Mouse (Mus musculus): ENCODE results near the gene Cacng3. TPM values are rescaled to one million over a fixed set of nuclear protein-coding genes. Genes with fewer than 3 reads are reported as not detected.

Gene Cacng3
- total and polyA plus RNA-seq, 2 experiments from 2014 or later, result 0.05 TPM; not detected in 1

- no peak overlapping the region for H3K4me2 ChIP-seq (ENCODE audit: low read depth, low read length)
- no peaks in the 10 kb centered on the region for H3K36me3 ChIP-seq (replicated peaks; ENCODE audit: control insufficient read depth, insufficient read depth, low read length)
- 86% methylated on average over 2 of the region's 2 CpGs for WGBS
- no peak overlapping the region for H3K4me3 ChIP-seq (ENCODE audit: low read depth, low read length)
- no peak for ATAC-seq (ENCODE audit: insufficient read depth, low read depth)
- H3K27ac ChIP-seq (ENCODE audit: low read depth), result no peak overlapping the region
- no peak for DNase-seq (ENCODE audit: low spot score)
- H3K4me1 ChIP-seq (ENCODE audit: control insufficient read depth, insufficient read depth), result no peaks in the 10 kb centered on the region
- no peaks in the 10 kb centered on the region for H3K27me3 ChIP-seq (ENCODE audit: control insufficient read depth, insufficient read depth, low read length)
- H3K9ac ChIP-seq (replicated peaks; ENCODE audit: low read depth, low read length), result no peak overlapping the region
- no peaks in the 10 kb centered on the region for H3K9me3 ChIP-seq (replicated peaks; ENCODE audit: control insufficient read depth, low read length)
- TF ChIP-seq EP300 (IDR thresholded peaks at IDR 0.05; ENCODE audit: low read depth) (no peak), CTCF (IDR thresholded peaks at IDR 0.05; ENCODE audit: low read depth) (no peak)
Observed at GRCm38 (mm10) chr7:122740663-122741062, 70.4 kb downstream of the Cacng3 start.

DNA sequence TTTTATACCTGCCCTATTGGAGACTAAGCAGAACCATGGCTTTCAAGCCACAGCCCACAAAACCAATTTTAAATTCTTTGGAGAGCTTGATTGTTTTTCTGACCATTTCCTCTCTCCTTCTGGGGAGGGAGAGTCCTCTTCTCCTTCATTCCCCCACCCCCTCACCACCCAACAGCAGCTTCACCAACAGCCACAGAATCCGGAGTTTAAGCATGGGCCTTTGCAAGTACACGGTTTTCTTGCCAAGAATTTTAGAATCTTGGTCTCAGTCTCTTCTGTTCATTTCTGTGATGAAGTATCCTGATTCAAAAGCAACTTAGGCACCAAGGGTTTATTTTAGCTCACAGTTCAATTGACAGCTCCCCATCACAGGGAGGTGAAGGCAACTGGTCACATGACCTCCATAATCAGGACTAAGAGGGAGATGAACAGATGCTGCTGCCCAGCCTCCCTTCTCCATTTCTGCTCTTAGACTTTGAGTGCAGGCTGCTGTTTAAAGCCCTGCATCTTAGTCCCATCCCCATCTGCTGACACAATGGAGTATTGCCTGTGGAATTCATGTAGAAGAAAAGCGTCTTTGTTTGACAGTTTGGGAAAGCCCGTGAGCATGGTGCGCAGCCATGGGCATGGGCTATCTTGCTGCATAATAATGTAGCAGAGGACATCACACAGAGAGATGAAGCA, 85.8 kb downstream of the Cacng3 start:
- TF ChIP-seq CTCF (IDR thresholded peaks at IDR 0.05; ENCODE audit: low read depth) (no peak), EP300 (IDR thresholded peaks at IDR 0.05; ENCODE audit: low read depth) (no peak)
- Histone ChIP-seq H3K4me3 (ENCODE audit: low read depth, low read length) (no peak overlapping the region), H3K27ac (ENCODE audit: low read depth) (no peak overlapping the region), H3K9ac (replicated peaks; ENCODE audit: low read depth, low read length) (no peak overlapping the region), H3K36me3 (replicated peaks; ENCODE audit: control insufficient read depth, insufficient read depth, low read length) (no peaks in the 10 kb centered on the region), H3K4me2 (ENCODE audit: low read depth, low read length) (no peak overlapping the region), H3K27me3 (ENCODE audit: control insufficient read depth, insufficient read depth, low read length) (no peaks in the 10 kb centered on the region), H3K9me3 (replicated peaks; ENCODE audit: control insufficient read depth, low read length) (no peaks in the 10 kb centered on the region), H3K4me1 (ENCODE audit: control insufficient read depth, insufficient read depth) (no peaks in the 10 kb centered on the region)
- 78% methylated on average over 5 of the region's 5 CpGs for WGBS
- ATAC-seq (ENCODE audit: insufficient read depth, low read depth) (no peak), DNase-seq (ENCODE audit: low spot score) (no peak)

DNA sequence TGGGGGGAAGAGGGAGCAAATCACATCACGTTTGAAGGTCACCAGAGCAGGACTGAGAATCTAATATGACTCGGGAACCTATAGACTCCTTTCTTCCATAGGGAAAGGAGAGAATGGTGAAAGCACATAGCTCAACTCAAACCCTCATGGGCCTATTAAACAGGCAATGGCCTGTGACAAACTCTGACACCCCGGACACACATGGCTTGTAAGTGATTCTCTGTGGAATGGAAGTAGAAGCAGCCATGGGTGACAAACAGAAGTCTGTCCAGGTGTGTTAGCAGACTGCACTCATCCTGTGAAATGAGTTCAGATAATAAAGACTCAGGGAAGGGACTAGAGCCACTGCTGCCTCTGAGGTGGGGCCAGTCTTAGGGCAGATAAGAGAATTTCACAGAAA, 88.4 kb downstream of the Cacng3 start:
- Histone ChIP-seq H3K4me1 (ENCODE audit: control insufficient read depth, insufficient read depth) (no peaks in the 10 kb centered on the region), H3K4me2 (ENCODE audit: low read depth, low read length) (no peak overlapping the region), H3K27ac (ENCODE audit: low read depth) (no peak overlapping the region), H3K9me3 (replicated peaks; ENCODE audit: control insufficient read depth, low read length) (0 out of 2 replicates have a peak, but pooled peaks cover 6% of the 10 kb centered on the region), H3K27me3 (ENCODE audit: control insufficient read depth, insufficient read depth, low read length) (no peaks in the 10 kb centered on the region), H3K4me3 (ENCODE audit: low read depth, low read length) (no peak overlapping the region), H3K9ac (replicated peaks; ENCODE audit: low read depth, low read length) (no peak overlapping the region), H3K36me3 (replicated peaks; ENCODE audit: control insufficient read depth, insufficient read depth, low read length) (no peaks in the 10 kb centered on the region)
- WGBS, result 55% methylated on average over 3 of the region's 3 CpGs
- DNase-seq (ENCODE audit: low spot score) (no peak), ATAC-seq (ENCODE audit: insufficient read depth, low read depth) (no peak)
- TF ChIP-seq CTCF (IDR thresholded peaks at IDR 0.05; ENCODE audit: low read depth) (no peak), EP300 (IDR thresholded peaks at IDR 0.05; ENCODE audit: low read depth) (no peak)

DNA sequence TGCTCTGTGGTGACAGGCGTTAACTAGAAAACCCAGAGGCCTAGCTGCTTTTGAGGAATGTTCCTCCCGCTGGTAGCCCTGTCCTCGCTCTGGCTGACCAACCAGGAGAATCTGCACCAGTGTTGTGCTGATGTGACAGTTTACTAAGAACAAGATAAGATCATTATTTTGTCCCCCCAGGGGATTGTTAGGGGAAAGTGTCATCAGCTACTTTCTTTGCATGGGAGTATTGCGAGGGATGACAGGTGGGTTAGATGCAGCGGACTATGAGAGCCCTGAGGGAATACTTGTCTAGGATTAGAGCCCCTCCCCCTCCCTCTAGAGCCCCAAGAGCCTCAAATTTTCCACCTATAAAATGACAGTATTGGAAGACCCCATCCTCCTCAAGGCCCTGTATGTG, 94.2 kb downstream of the Cacng3 start:
- H3K4me2 ChIP-seq (ENCODE audit: low read depth, low read length), result no peak overlapping the region
- no peak for DNase-seq (ENCODE audit: low spot score)
- 44% methylated on average over 5 of the region's 5 CpGs for WGBS

DNA sequence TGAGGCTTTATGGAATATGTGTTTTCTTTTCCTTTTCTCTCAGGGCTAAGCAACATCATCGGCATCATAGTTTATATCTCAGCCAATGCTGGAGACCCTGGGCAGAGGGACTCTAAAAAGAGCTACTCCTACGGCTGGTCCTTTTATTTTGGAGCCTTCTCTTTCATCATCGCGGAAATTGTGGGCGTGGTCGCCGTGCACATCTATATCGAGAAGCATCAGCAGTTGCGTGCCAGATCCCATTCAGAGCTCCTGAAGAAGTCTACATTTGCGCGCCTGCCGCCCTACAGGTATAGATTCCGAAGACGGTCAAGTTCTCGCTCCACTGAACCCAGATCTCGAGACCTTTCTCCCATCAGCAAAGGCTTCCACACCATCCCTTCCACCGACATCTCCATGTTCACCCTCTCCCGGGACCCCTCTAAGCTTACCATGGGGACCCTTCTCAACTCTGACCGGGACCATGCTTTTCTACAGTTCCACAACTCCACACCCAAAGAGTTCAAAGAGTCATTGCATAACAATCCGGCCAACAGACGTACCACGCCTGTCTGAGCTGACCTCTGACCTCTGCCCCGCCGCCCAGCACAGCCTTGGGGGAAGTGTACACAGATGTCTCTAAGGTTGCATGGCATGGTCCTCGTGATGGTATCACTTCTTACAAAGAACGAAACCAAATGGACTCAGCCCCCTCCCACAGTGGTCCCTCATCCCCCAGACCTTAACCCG, 98.2 kb downstream of the Cacng3 start:
- H3K27ac ChIP-seq (ENCODE audit: low read depth), result no peak overlapping the region
- no peaks in the 10 kb centered on the region for H3K36me3 ChIP-seq (replicated peaks; ENCODE audit: control insufficient read depth, insufficient read depth, low read length)
- no peaks in the 10 kb centered on the region for H3K27me3 ChIP-seq (ENCODE audit: control insufficient read depth, insufficient read depth, low read length)
- no peak for DNase-seq (ENCODE audit: low spot score)
- no peaks in the 10 kb centered on the region for H3K4me1 ChIP-seq (ENCODE audit: control insufficient read depth, insufficient read depth)
- 88% methylated on average over 27 of the region's 27 CpGs for WGBS
- no peaks in the 10 kb centered on the region for H3K9me3 ChIP-seq (replicated peaks; ENCODE audit: control insufficient read depth, low read length)
- H3K4me3 ChIP-seq (ENCODE audit: low read depth, low read length), result no peak overlapping the region
- H3K4me2 ChIP-seq (ENCODE audit: low read depth, low read length), result no peak overlapping the region
- TF ChIP-seq EP300 (IDR thresholded peaks at IDR 0.05; ENCODE audit: low read depth), result no peak
- TF ChIP-seq CTCF (IDR thresholded peaks at IDR 0.05; ENCODE audit: low read depth), result no peak
- H3K9ac ChIP-seq (replicated peaks; ENCODE audit: low read depth, low read length), result no peak overlapping the region
- ATAC-seq (ENCODE audit: insufficient read depth, low read depth), result no peak

More for the DNA sequence above, 94.2 kb downstream of the Cacng3 start:
- Histone ChIP-seq H3K27ac (ENCODE audit: low read depth) (no peak overlapping the region), H3K4me3 (ENCODE audit: low read depth, low read length) (no peak overlapping the region), H3K36me3 (replicated peaks; ENCODE audit: control insufficient read depth, insufficient read depth, low read length) (no peaks in the 10 kb centered on the region), H3K9me3 (replicated peaks; ENCODE audit: control insufficient read depth, low read length) (0 out of 2 replicates have a peak, but pooled peaks cover 6% of the 10 kb centered on the region), H3K4me1 (ENCODE audit: control insufficient read depth, insufficient read depth) (no peaks in the 10 kb centered on the region), H3K9ac (replicated peaks; ENCODE audit: low read depth, low read length) (no peak overlapping the region), H3K27me3 (ENCODE audit: control insufficient read depth, insufficient read depth, low read length) (no peaks in the 10 kb centered on the region)
- TF ChIP-seq CTCF (IDR thresholded peaks at IDR 0.05; ENCODE audit: low read depth), result no peak
- no peak for TF ChIP-seq EP300 (IDR thresholded peaks at IDR 0.05; ENCODE audit: low read depth)
- no peak for ATAC-seq (ENCODE audit: insufficient read depth, low read depth)

Measured in heart, postnatal 0 days (tissue).